Mouse (Mus musculus) liver, adult 2 months (tissue): ENCODE measurements at regions not wholly inside any gene's neighbourhood (a gene's known extent, or its start where the extent isn't known, plus 50 kb on each side); places are given as distances from the start of the nearest gene placed in this dataset.
A peak's percentile ranks its signal among the peaks of the same experiment; 100 is the strongest.

Experiments
- DNase-seq: peaks from one replicate; pipeline ENCODE4 v3.0.0-alpha.2; 2011; ENCODE audit warnings: low read depth, low spot score; ENCODE audit errors: extremely low read depth
- H3K27ac ChIP-seq: fragments of 200-500 bp; replicated peaks from 2 replicates; pipeline ENCODE4 v1.5.1; 2012; ENCODE audit warnings: low read depth, mild to moderate bottlenecking, control low read depth, inconsistent platforms, low read length; ENCODE audit not compliant: insufficient read depth
- H3K27me3 ChIP-seq: fragments of 200-500 bp; 2 replicates; pipeline ENCODE4 v1.6.1; 2012; ENCODE audit warnings: mild to moderate bottlenecking, moderate library complexity, low read length, inconsistent platforms; ENCODE audit not compliant: control insufficient read depth, insufficient read depth
- H3K36me3 ChIP-seq: fragments of 200-500 bp; 2 replicates; pipeline ENCODE4 v1.6.1; 2012; ENCODE audit warnings: low read length, inconsistent platforms; ENCODE audit not compliant: control insufficient read depth, insufficient read depth
- H3K4me1 ChIP-seq: fragments of 200-500 bp; 2 replicates; pipeline ENCODE4 v1.6.1; 2011; ENCODE audit warnings: low read length; ENCODE audit not compliant: control insufficient read depth, insufficient read depth
- H3K4me3 ChIP-seq: fragments of 200-500 bp; 2 replicates; pipeline ENCODE4 v1.5.1; 2011; ENCODE audit warnings: low read depth, mild to moderate bottlenecking, control low read depth, low read length, moderate library complexity; ENCODE audit not compliant: insufficient read depth
- H3K79me2 ChIP-seq: fragments of 200-500 bp; 2 replicates; pipeline ENCODE4 v1.6.1; 2012; ENCODE audit warnings: inconsistent platforms, mild to moderate bottlenecking, low read length, moderate library complexity; ENCODE audit not compliant: control insufficient read depth, insufficient read depth
- H3K9ac ChIP-seq: fragments of 200-500 bp; 2 replicates; pipeline ENCODE4 v1.6.1; 2012; ENCODE audit warnings: low read depth, mild to moderate bottlenecking, control low read depth, inconsistent platforms, low read length
- CTCF ChIP-seq: fragments of 200-500 bp; IDR thresholded peaks from 2 replicates; pipeline ENCODE4 v1.5.1; 2011; ENCODE audit warnings: low read depth, low read length, control low read depth
- POLR2A ChIP-seq: fragments of 200-500 bp; IDR thresholded peaks from 2 replicates; pipeline ENCODE4 v1.6.1; 2011; ENCODE audit warnings: low read length, control low read depth; ENCODE audit not compliant: insufficient read depth; ENCODE audit errors: extremely low read depth
- WGBS: fragments of 180-500 bp; shearing (Covaris S2); methylation state at CpG from one replicate; pipeline ENCODE4 v1.1.7; 2018; 5-methylcytosine and 5-hydroxymethylcytosine counted together

GRCm38 (mm10) chr14:105819534-105819933, 77.1 kb downstream of the Spry2 start:
- H3K36me3 ChIP-seq, result no peaks in the 10 kb centered on the region
- TF ChIP-seq CTCF (no peak), POLR2A (no peak)
- DNase-seq, result no peak
- peaks cover 12% of the 10 kb centered on the region for H3K27me3 ChIP-seq
- H3K79me2 ChIP-seq, result no peaks in the 10 kb centered on the region
- peaks cover 6% of the 10 kb centered on the region for H3K4me1 ChIP-seq
- no peak overlapping the region for H3K9ac ChIP-seq
- no peak overlapping the region for H3K27ac ChIP-seq
- 93% methylated on average over 2 of the region's 2 CpGs for WGBS
- H3K4me3 ChIP-seq, result no peak overlapping the region

- Histone ChIP-seq H3K79me2 (no peaks in the 10 kb centered on the region), H3K36me3 (no peaks in the 10 kb centered on the region), H3K27me3 (peaks cover 12% of the 10 kb centered on the region), H3K27ac (no peak overlapping the region), H3K4me3 (no peak overlapping the region), H3K4me1 (peaks cover 6% of the 10 kb centered on the region), H3K9ac (no peak overlapping the region)
- TF ChIP-seq POLR2A (no peak), CTCF (no peak)
- no peak for DNase-seq
- WGBS, result over 99% methylated on average over 3 of the region's 3 CpGs
These were observed 77.8 kb downstream of the Spry2 start for GRCm38 (mm10) chr14:105818841-105819240.

- TF ChIP-seq CTCF, result no peak
- no peak for TF ChIP-seq POLR2A
These were observed 79.1 kb downstream of the Spry2 start for GRCm38 (mm10) chr14:105817481-105817880.

GRCm38 (mm10) chr14:105815827-105816226, 80.8 kb downstream of the Spry2 start:
- WGBS, result 8% methylated on average over 6 of the region's 6 CpGs
- H3K4me3 ChIP-seq, result no peak overlapping the region
- no peaks in the 10 kb centered on the region for H3K36me3 ChIP-seq
- peaks cover 6% of the 10 kb centered on the region for H3K4me1 ChIP-seq
- no peaks in the 10 kb centered on the region for H3K79me2 ChIP-seq
- peak; percentile 52 for DNase-seq
- no peak overlapping the region for H3K27ac ChIP-seq
- peaks cover 7% of the 10 kb centered on the region; the same call in 1 of the 2 replicates for H3K27me3 ChIP-seq
- TF ChIP-seq POLR2A (no peak), CTCF (no peak)
- no peak overlapping the region for H3K9ac ChIP-seq

More at GRCm38 (mm10) chr14:105817481-105817880, 79.1 kb downstream of the Spry2 start:
- 97% methylated on average over 6 of the region's 6 CpGs for WGBS
- DNase-seq, result no peak
- no peak overlapping the region for H3K4me3 ChIP-seq
- peaks cover 6% of the 10 kb centered on the region for H3K4me1 ChIP-seq
- H3K27me3 ChIP-seq, result peaks cover 7% of the 10 kb centered on the region
- no peak overlapping the region for H3K27ac ChIP-seq
- no peaks in the 10 kb centered on the region for H3K36me3 ChIP-seq
- H3K79me2 ChIP-seq, result no peaks in the 10 kb centered on the region
- no peak overlapping the region for H3K9ac ChIP-seq

GRCm38 (mm10) chr14:105815281-105815680, 81.3 kb downstream of the Spry2 start:
- H3K79me2 ChIP-seq, result no peaks in the 10 kb centered on the region
- peaks cover 6% of the 10 kb centered on the region for H3K4me1 ChIP-seq
- no peak for TF ChIP-seq CTCF
- no peak for TF ChIP-seq POLR2A
- 10% methylated on average over 12 of the region's 12 CpGs for WGBS
- H3K9ac ChIP-seq, result no peak overlapping the region
- no peaks in the 10 kb centered on the region for H3K36me3 ChIP-seq
- DNase-seq, result peak; percentile 14
- no peak overlapping the region for H3K27ac ChIP-seq
- H3K27me3 ChIP-seq, result peaks cover 7% of the 10 kb centered on the region; the same call in 1 of the 2 replicates
- no peak overlapping the region for H3K4me3 ChIP-seq

GRCm38 (mm10) chr14:105813661-105814060, 83.0 kb downstream of the Spry2 start:
- Histone ChIP-seq H3K9ac (no peak overlapping the region), H3K4me3 (no peak overlapping the region), H3K36me3 (no peaks in the 10 kb centered on the region), H3K79me2 (no peaks in the 10 kb centered on the region), H3K27ac (no peak overlapping the region), H3K27me3 (peaks cover 7% of the 10 kb centered on the region; the same call in 1 of the 2 replicates), H3K4me1 (peaks cover 6% of the 10 kb centered on the region)
- no peak for TF ChIP-seq POLR2A
- TF ChIP-seq CTCF, result no peak
- no peak for DNase-seq
